Mouse (Mus musculus): Measurements from ENCODE around the gene Fam49a. TPM values are rescaled to one million over a fixed set of nuclear protein-coding genes. Genes with fewer than 3 reads are reported as not detected.
A peak's percentile ranks its signal among the peaks of the same experiment; 100 is the strongest.

Gene Fam49a
- polyA plus RNA-seq, 1 experiment from 2014 or later: 61.9 TPM

- Histone ChIP-seq H3K4me3 (ENCODE audit: low read length) (peak overlapping the region; percentile 87), H3K4me2 (ENCODE audit: low read length) (peak overlapping the region; percentile 91), H3K9ac (ENCODE audit: low read depth, low read length) (peak overlapping the region; percentile 93; the same call in 1 of the 2 replicates), H3K9me3 (ENCODE audit: control insufficient read depth, low read length) (no peaks in the 10 kb centered on the region), H3K36me3 (ENCODE audit: control insufficient read depth, insufficient read depth, low read length) (no peaks in the 10 kb centered on the region), H3K4me1 (ENCODE audit: control insufficient read depth, insufficient read depth, low read depth, low read length) (peaks cover 31% of the 10 kb centered on the region), H3K27me3 (replicated peaks; ENCODE audit: control insufficient read depth, insufficient read depth, low read length) (no peaks in the 10 kb centered on the region), H3K27ac (ENCODE audit: low read depth, low read length) (no peak overlapping the region)
- 69% methylated on average over 9 of the region's 9 CpGs for WGBS
- peak; percentile 21; the same call in 1 of the 2 replicates for ATAC-seq
These were observed 669 bp upstream of the Fam49a start for GRCm38 (mm10) chr12:12260979-12261960.

- peaks cover 34% of the 10 kb centered on the region for H3K4me1 ChIP-seq (ENCODE audit: control insufficient read depth, insufficient read depth, low read depth, low read length)
- peak overlapping the region; percentile 87 for H3K4me3 ChIP-seq (ENCODE audit: low read length)
- ATAC-seq: peak; percentile 71
- H3K4me2 ChIP-seq (ENCODE audit: low read length): peak overlapping the region; percentile 91
- no peaks in the 10 kb centered on the region for H3K27me3 ChIP-seq (replicated peaks; ENCODE audit: control insufficient read depth, insufficient read depth, low read length)
- no peaks in the 10 kb centered on the region for H3K9me3 ChIP-seq (ENCODE audit: control insufficient read depth, low read length)
- H3K36me3 ChIP-seq (ENCODE audit: control insufficient read depth, insufficient read depth, low read length): no peaks in the 10 kb centered on the region
- H3K9ac ChIP-seq (ENCODE audit: low read depth, low read length): peak overlapping the region; percentile 93
- peak overlapping the region; percentile 63 for H3K27ac ChIP-seq (ENCODE audit: low read depth, low read length)
- 7% methylated on average over 1 of the region's 1 CpGs for WGBS
These were observed 1.4 kb downstream of the Fam49a start for GRCm38 (mm10) chr12:12263371-12263791.

GRCm38 (mm10) chr12:12264151-12264550 is 2.2 kb downstream of the Fam49a start:
- Histone ChIP-seq H3K27me3 (replicated peaks; ENCODE audit: control insufficient read depth, insufficient read depth, low read length) (no peaks in the 10 kb centered on the region), H3K27ac (ENCODE audit: low read depth, low read length) (no peak overlapping the region), H3K4me1 (ENCODE audit: control insufficient read depth, insufficient read depth, low read depth, low read length) (peaks cover 34% of the 10 kb centered on the region), H3K9me3 (ENCODE audit: control insufficient read depth, low read length) (no peaks in the 10 kb centered on the region), H3K36me3 (ENCODE audit: control insufficient read depth, insufficient read depth, low read length) (no peaks in the 10 kb centered on the region), H3K4me2 (ENCODE audit: low read length) (peak overlapping the region; percentile 91), H3K4me3 (ENCODE audit: low read length) (peak overlapping the region; percentile 87), H3K9ac (ENCODE audit: low read depth, low read length) (peak overlapping the region; percentile 4; the same call in 1 of the 2 replicates)
- ATAC-seq: no peak
- 74% methylated on average over 5 of the region's 5 CpGs for WGBS

- WGBS: 61% methylated on average over 1 of the region's 1 CpGs
- no peaks in the 10 kb centered on the region for H3K9me3 ChIP-seq (ENCODE audit: control insufficient read depth, low read length)
- no peak overlapping the region for H3K9ac ChIP-seq (ENCODE audit: low read depth, low read length)
- H3K36me3 ChIP-seq (ENCODE audit: control insufficient read depth, insufficient read depth, low read length): no peaks in the 10 kb centered on the region
- no peak overlapping the region for H3K4me2 ChIP-seq (ENCODE audit: low read length)
- H3K4me3 ChIP-seq (ENCODE audit: low read length): no peak overlapping the region
- no peak overlapping the region for H3K27ac ChIP-seq (ENCODE audit: low read depth, low read length)
- peaks cover 31% of the 10 kb centered on the region for H3K4me1 ChIP-seq (ENCODE audit: control insufficient read depth, insufficient read depth, low read depth, low read length)
- no peak for ATAC-seq
- H3K27me3 ChIP-seq (replicated peaks; ENCODE audit: control insufficient read depth, insufficient read depth, low read length): no peaks in the 10 kb centered on the region
These were observed 4.6 kb downstream of the Fam49a start for GRCm38 (mm10) chr12:12266552-12266951.

GRCm38 (mm10) chr12:12270495-12270894 is 8.6 kb downstream of the Fam49a start:
- ATAC-seq: no peak
- H3K4me2 ChIP-seq (ENCODE audit: low read length): no peak overlapping the region
- no peaks in the 10 kb centered on the region for H3K27me3 ChIP-seq (replicated peaks; ENCODE audit: control insufficient read depth, insufficient read depth, low read length)
- H3K27ac ChIP-seq (ENCODE audit: low read depth, low read length): no peak overlapping the region
- H3K36me3 ChIP-seq (ENCODE audit: control insufficient read depth, insufficient read depth, low read length): no peaks in the 10 kb centered on the region
- no peak overlapping the region for H3K4me3 ChIP-seq (ENCODE audit: low read length)
- WGBS: 95% methylated on average over 3 of the region's 3 CpGs
- H3K9me3 ChIP-seq (ENCODE audit: control insufficient read depth, low read length): no peaks in the 10 kb centered on the region
- H3K4me1 ChIP-seq (ENCODE audit: control insufficient read depth, insufficient read depth, low read depth, low read length): peaks cover 8% of the 10 kb centered on the region
- H3K9ac ChIP-seq (ENCODE audit: low read depth, low read length): no peak overlapping the region

GRCm38 (mm10) chr12:12274115-12274514 is 12.2 kb downstream of the Fam49a start:
- Histone ChIP-seq H3K9me3 (ENCODE audit: control insufficient read depth, low read length) (no peaks in the 10 kb centered on the region), H3K36me3 (ENCODE audit: control insufficient read depth, insufficient read depth, low read length) (0 out of 2 replicates have a peak, but pooled peaks cover 3% of the 10 kb centered on the region), H3K4me3 (ENCODE audit: low read length) (no peak overlapping the region), H3K4me2 (ENCODE audit: low read length) (no peak overlapping the region), H3K9ac (ENCODE audit: low read depth, low read length) (no peak overlapping the region), H3K27me3 (replicated peaks; ENCODE audit: control insufficient read depth, insufficient read depth, low read length) (no peaks in the 10 kb centered on the region), H3K27ac (ENCODE audit: low read depth, low read length) (no peak overlapping the region), H3K4me1 (ENCODE audit: control insufficient read depth, insufficient read depth, low read depth, low read length) (peaks cover 4% of the 10 kb centered on the region)
- 25% methylated on average over 6 of the region's 6 CpGs for WGBS
- ATAC-seq: 0 out of 2 replicates have a peak, but pooled peaks have one; percentile 15

GRCm38 (mm10) chr12:12275124-12275779 is 13.3 kb downstream of the Fam49a start:
- Histone ChIP-seq H3K9me3 (ENCODE audit: control insufficient read depth, low read length) (no peaks in the 10 kb centered on the region), H3K4me1 (ENCODE audit: control insufficient read depth, insufficient read depth, low read depth, low read length) (peaks cover 4% of the 10 kb centered on the region), H3K9ac (ENCODE audit: low read depth, low read length) (no peak overlapping the region), H3K4me3 (ENCODE audit: low read length) (no peak overlapping the region), H3K27me3 (replicated peaks; ENCODE audit: control insufficient read depth, insufficient read depth, low read length) (no peaks in the 10 kb centered on the region), H3K4me2 (ENCODE audit: low read length) (no peak overlapping the region), H3K36me3 (ENCODE audit: control insufficient read depth, insufficient read depth, low read length) (0 out of 2 replicates have a peak, but pooled peaks cover 3% of the 10 kb centered on the region), H3K27ac (ENCODE audit: low read depth, low read length) (no peak overlapping the region)
- WGBS: 95% methylated on average over 4 of the region's 4 CpGs
- no peak for ATAC-seq

- WGBS: 72% methylated on average over 4 of the region's 4 CpGs
- H3K4me3 ChIP-seq (ENCODE audit: low read length): no peak overlapping the region
These were observed 16.0 kb downstream of the Fam49a start for GRCm38 (mm10) chr12:12277741-12278463.

More at GRCm38 (mm10) chr12:12277741-12278463, 16.0 kb downstream of the Fam49a start:
- no peaks in the 10 kb centered on the region for H3K27me3 ChIP-seq (replicated peaks; ENCODE audit: control insufficient read depth, insufficient read depth, low read length)
- no peak overlapping the region for H3K27ac ChIP-seq (ENCODE audit: low read depth, low read length)
- H3K9me3 ChIP-seq (ENCODE audit: control insufficient read depth, low read length): no peaks in the 10 kb centered on the region
- H3K4me2 ChIP-seq (ENCODE audit: low read length): no peak overlapping the region
- 0 out of 2 replicates have a peak, but pooled peaks cover 3% of the 10 kb centered on the region for H3K36me3 ChIP-seq (ENCODE audit: control insufficient read depth, insufficient read depth, low read length)
- ATAC-seq: no peak
- peaks cover 4% of the 10 kb centered on the region; the same call in 1 of the 2 replicates for H3K4me1 ChIP-seq (ENCODE audit: control insufficient read depth, insufficient read depth, low read depth, low read length)
- H3K9ac ChIP-seq (ENCODE audit: low read depth, low read length): no peak overlapping the region
